Mouse (Mus musculus) A20 (cell line): ENCODE results near the gene Zfp775.

Experiments used
- DNase-seq: peaks from one replicate; pipeline ENCODE4 v3.0.0-alpha.2; 2011; ENCODE audit warnings: low read depth, low spot score

The Zfp775 gene

DNA sequence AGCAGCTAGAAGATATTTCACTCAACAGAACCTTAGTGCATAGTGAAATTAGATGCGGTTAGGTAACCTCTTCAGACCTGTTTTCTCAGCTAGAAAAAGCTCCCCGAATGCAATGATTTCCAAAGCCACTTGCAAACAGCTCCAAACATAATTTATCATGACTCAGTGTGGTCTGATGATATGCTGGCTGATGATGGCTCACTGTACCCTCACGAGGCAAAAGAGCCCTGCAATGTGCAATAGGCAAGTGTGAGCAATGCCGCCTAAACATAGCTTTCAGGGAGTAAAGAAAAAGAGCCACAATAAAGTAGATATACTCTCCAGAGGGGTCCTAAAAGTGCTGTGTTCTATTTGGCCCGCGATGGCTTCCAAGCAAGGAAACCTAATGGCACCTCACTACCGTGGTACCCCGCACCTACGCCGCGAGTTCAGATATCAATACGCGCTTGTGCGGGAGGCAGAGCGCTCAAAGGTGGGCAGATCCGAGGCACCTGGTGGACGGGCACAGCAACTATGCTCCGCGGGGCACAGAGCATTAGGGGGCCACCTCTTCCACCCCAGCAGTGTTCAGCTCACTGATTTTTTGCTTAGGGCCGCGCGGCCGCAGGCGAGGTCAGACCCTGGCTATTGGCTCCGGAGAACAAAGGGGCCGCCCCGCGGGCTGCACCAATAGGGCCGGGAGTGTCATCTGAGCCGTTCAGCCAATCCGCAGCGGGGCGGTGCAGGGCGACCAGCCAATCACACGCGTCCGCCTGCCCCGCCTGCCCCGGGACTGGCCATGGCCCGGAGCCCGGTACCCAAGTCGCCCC lies at the start of gene Zfp775:
Gene Zfp775, plus strand, starts transcription at position 793 of the 809 bp plus-strand sequence.
- peak; percentile 97 for DNase-seq

GRCm38 (mm10) chr6:48552918-48553317 lies 48.9 kb upstream of the Zfp775 start:
- DNase-seq, result peak; percentile 83

DNA sequence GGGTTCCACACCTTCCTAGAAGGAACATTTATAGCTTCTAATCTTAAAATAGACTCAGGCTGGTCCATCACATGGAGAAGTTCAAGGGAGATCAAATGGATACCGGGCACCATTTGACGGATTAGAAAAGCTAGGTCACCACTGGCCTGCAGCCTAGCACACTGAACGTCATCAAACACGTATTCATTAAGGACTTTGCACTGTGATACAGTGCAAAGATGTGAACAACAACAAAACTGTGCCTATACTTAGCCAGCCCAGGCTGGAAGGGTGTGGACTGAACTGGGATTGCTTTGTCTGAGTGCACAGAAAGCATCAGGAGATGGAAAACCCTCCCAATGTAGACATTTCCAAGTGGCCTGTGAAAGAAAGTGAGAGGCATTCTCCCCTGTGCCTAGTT lies 48.0 kb upstream of the Zfp775 start:
- no peak for DNase-seq

GRCm38 (mm10) chr6:48554280-48555103 lies 47.4 kb upstream of the Zfp775 start, which contains the start of gene Lrrc61:
Lrrc61 (plus strand) TSS chr6:48554796.
- DNase-seq, result peak; percentile 94

DNA sequence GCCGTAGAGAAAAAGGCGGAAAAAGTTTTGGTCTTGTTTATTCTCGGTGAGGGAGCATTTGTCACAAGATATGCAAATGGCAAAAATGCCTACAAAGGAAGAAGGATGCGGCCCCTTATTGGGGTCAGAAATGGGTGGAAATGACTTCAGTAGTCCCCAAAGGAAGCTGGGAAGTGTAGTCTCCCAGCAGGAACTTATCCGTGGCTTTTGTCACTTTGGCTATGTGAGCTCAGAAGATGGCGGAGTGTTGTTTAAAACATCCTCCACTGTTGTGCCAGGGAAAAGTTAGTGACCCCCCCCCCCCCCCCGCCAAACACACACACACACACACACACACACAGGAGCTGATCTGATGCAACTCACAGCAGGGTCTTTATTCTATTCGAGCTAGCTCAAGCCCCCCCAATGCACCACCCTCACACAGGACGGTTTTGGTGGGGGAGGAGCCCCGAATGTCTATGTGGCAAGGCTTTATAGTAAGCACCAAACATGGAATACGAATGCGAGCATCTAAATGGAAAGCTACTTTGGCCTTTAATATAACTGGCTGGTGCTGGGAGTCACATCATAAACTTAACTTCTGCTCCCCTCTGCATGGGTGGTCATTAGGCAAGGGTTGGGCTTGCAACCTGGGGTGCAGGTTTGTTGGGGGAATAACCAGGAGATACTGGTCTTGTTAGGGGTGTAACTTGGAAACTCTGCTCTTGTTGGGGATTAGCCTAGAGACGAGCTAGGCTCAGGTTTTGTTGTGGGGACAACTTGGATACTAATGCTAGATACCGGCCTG lies 46.6 kb upstream of the Zfp775 start:
- DNase-seq, result no peak

GRCm38 (mm10) chr6:48555956-48556355 lies 45.9 kb upstream of the Zfp775 start:
- DNase-seq, result no peak

DNA sequence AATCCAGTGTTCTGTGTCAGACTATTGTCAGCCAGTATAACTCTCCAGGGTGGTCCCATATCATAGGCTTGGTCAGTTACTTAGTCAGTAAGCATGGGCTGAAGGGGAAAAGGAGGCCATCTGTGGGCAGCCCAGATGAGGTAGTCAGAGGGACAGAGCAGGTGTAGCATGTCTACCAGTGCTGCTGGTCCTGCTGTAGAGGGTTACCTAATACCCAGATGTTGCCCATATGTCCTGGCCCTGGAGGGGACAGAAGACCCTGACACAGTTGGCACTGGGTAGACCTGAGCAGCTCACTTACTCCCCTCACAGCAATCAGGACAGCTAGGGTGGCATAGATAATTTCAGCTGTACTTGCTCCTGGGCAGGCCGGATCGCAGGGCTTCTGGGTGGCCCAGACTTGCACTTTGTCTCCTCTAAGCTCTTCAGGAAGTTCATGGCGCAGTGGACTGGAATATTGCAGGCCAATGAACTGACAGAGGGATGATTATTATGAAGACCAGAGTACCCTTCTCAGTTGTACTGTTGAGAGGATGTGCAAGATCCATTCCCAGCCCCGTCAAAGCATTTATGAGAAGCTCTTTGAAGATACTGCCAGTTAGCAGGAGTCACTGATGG lies 36.1 kb upstream of the Zfp775 start:
- DNase-seq, result no peak

GRCm38 (mm10) chr6:48566312-48566711 lies 35.6 kb upstream of the Zfp775 start:
- DNase-seq, result no peak

- no peak for DNase-seq
Measured at GRCm38 (mm10) chr6:48568036-48568984, 33.6 kb upstream of the Zfp775 start.

DNA sequence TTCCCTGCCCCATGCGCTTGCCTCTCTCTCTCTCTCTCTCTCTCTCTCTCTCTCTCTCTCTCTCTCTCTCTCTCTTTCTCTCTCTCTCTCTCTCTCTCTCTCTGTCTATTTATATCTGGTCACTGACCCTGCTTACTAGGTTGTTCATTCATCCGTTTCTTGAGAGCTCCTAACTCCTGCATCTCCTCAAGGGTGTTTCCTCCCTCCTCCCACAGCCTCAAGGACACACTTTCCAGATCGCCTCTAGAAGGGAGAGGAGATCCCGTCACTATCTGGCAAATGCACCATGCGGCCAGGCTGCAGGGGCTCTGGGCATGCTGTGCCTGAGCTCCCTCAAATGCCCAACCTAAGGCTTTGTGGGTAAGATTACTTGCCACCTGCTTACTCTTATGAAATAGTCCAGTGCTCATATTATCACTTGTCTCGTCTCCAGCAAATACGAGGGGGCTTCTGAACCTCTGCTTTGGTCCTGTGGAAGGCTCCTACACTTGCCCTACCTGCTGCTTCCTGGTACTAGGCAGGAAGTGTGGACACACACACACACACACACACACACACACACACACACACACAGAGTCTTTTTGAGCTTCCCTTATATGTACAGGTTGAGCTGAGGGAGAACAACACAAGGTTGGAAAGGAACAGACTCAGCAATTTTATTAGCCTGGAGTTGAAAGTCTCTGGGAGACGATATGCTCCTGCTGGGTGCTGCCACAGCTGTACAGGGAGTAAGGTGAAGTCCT lies 32.6 kb upstream of the Zfp775 start:
- no peak for DNase-seq

GRCm38 (mm10) chr6:48572014-48572413 lies 29.8 kb upstream of the Zfp775 start:
- no peak for DNase-seq

DNA sequence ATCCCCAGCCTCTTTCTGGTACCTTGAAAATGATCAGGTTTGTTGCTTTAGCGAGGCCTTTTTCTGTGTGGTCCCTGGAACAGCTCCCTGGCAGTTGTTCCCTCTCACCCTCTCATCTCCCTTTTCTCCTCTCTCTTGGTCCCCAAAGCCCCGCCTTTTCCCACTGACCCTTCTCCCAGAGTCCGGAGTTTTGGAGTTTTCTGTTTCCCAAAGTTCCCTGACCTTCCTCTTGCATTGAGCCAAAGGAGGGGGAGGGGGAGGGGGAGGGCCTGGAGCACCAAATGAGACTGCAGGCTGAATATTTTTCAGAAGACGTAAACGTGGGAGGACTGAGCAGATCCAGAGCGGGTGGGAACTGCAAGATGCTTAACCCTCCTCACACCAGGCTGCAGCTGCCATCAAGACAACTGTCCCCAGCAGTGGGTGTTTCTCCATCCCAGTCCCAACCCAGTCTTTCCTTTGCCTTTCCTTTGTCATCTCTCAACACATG lies 29.2 kb upstream of the Zfp775 start, which contains the start of gene Rarres2:
Gene Rarres2, minus strand, starts transcription at position 218 of the 490 bp plus-strand sequence.
- DNase-seq, result no peak

DNA sequence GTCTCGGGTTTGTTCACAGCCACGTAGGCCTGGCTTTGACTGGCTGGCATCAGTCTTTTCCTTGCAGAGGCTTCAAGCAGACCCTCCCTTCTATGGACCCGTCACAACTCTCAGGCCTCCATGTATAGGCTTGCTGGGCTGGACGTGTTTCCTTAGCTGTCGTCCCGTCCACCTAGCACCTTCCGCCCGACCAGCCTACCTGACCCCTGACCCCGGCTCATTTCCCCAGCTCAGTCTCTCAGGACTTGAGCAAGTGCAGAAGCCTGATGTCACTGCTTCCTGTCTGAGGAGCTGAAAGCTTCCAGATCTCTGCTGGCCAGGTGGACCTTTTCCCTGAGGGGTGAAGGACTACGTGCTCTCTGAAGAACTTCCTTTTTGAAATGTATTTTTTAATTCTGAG lies 28.6 kb upstream of the Zfp775 start:
- DNase-seq, result no peak

DNA sequence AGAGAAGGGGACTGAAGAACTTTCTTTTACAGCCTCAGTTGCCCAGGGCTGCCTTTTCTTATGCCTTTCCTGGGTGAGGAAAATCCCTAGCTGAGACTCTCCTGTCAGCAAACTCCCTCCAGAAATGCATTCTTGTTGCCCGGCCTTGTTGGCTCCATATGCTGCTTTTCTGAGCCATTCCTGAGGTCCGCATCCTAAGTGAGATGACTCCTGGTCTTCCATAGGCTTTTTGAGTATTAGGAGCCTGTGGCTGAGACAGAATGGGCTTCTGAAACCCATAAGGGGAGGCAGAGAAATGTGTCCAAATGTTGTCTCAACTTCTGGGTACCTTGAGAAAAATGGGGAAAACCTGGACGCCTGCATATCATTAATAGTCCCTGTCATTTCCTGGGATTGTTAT lies 27.9 kb upstream of the Zfp775 start:
- DNase-seq, result no peak

DNA sequence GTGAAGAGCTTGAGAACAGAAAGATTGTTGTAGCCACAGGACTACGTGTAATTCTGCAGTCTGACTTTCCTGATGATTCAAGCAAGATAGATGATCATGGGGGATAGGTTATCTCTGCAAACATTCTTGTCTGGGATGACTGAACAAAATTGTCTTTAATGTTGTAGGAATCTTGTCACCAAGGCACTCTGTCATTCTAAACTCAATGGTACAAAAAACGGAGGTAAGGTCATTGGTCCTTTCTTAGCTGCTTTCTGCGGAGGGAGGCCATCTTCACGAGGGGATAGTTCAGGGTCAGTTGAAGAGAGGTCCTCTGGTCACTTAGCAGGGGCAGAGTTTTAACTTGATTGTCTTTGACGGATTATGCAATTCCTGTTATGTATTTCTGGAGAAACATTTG lies 23.1 kb upstream of the Zfp775 start:
- DNase-seq, result no peak

DNA sequence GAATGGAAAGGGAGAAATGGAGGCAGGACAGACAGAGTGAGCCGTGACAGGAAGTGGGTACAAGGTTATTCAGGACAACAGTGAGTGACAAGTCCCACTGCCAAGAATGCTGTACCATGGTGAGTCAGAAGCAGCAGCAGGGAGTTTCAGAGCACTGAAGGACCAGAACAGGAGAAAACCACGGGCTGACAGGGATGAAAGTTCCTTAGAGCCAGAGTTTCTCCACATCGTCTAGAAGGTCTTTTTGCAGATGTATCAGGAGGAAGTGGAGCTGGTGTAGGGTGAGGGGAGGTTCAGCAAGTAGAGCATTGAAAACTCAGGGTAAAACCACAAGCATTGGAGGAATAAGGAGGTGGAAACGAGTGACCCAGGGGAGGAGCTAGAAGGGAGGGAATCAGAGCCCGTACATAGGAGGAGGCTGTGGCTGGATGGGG lies 22.6 kb upstream of the Zfp775 start:
- peak; percentile 42 for DNase-seq

- DNase-seq, result no peak
Measured at GRCm38 (mm10) chr6:48581257-48581656, 20.6 kb upstream of the Zfp775 start.

DNA sequence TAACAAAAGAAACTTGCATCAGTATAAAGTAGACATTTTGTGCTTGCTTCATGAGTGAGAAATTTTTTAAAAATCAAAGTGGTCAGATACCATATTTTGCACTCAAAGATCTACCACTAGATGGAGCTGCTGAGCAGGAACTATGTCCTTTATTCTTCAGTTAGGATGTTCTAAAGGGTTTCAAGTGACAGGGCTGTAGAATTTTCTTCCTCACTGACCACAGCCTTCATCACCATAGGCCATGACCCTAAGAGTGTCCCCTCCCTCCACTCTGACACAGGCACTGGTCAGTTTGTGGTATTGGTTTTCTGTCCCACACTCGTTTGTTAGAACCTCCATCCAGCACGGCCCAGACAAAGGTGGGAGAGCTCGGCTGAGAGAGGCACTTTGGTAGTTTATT lies 19.8 kb upstream of the Zfp775 start:
- peak; percentile 55 for DNase-seq

DNA sequence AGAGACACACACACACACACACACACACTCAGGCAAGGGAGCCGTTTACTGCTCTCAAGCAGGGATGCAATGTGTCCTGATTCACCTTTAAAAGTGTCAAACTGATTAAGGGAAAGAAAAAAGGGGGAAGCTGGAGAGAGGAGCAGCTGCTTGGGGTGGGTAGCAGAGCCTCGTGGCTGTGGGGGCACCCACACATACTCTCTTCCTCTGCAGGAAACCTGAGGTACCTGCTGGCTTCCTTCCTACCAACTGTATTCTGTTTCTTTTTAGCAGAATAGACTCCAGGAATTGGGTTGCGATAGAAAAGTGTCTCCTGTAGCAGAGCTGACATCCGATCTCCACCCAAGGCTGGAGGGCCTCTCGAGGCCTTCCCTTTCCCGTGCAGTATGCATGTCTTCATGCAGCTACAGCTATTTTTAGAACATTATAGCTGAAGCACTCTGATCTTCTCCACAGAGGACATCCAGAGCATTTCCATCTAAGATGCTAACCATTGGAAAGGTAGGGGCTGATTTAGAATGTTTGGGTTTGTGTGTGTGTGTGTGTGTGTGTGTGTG lies 12.6 kb upstream of the Zfp775 start, which contains the start of gene Gm45021:
Gene Gm45021, plus strand, starts transcription at position 417 of the 557 bp plus-strand sequence.
- no peak for DNase-seq
